Comparison of ENCODE assay signal across 7 mouse cellular contexts in genomic region chr19:8821146-8821545, GRCm38 (mm10). TPM values are rescaled to one million over a fixed set of nuclear protein-coding genes. Genes with fewer than 3 reads are reported as not detected.
DNase-seq lines count a peak whose midpoint lies in the region; ATAC-seq and TF ChIP-seq lines count a peak whose summit lies in the region.

No protein-coding gene starts in this region.

- H3K4me3 ChIP-seq in CH12.LX (replicated peaks in 1 of 3; ENCODE audit: low read depth in 2 of 3, low read length in 2 of 3, poor library complexity in 1 of 3), result peak overlapping the region; percentile 96 to 98 (median 96)
- peak overlapping the region; percentile 99 for H3K4me3 ChIP-seq in hindbrain, embryonic 13.5 days
- H3K4me3 ChIP-seq in liver, embryonic 14.5 days (ENCODE audit: insufficient read depth in 1 of 2, low read depth in 2 of 2, low read length in 2 of 2), result peak overlapping the region; percentile 90 to 96

- H3K4me1 ChIP-seq in CH12.LX (ENCODE audit: control insufficient read depth in 1 of 2, insufficient read depth in 2 of 2), result peaks cover 3 to 22% of the 10 kb centered on the region in 2 experiments
- H3K4me1 ChIP-seq in hindbrain, embryonic 13.5 days (replicated peaks), result peaks cover 47% of the 10 kb centered on the region
- H3K4me1 ChIP-seq in liver, embryonic 14.5 days (replicated peaks; ENCODE audit: control insufficient read depth in 2 of 2, insufficient read depth in 2 of 2, low read length in 1 of 2), result peaks cover 9 to 25% of the 10 kb centered on the region in 2 experiments

- H3K4me2 ChIP-seq in CH12.LX (ENCODE audit: insufficient read depth, low read depth, poor library complexity, severe bottlenecking), result peak overlapping the region; percentile 82; the same call in 1 of the 2 replicates
- H3K4me2 ChIP-seq in hindbrain, embryonic 13.5 days, result peak overlapping the region; percentile 96
- H3K4me2 ChIP-seq in liver, embryonic 14.5 days (ENCODE audit: low read depth), result peak overlapping the region; percentile 91

- no peak for ATAC-seq in hindbrain, embryonic 13.5 days (ENCODE audit: low FRiP score)
- ATAC-seq in liver, embryonic 14.5 days (ENCODE audit: insufficient read depth), result no peak

- H3K79me2 ChIP-seq in CH12.LX (replicated peaks; ENCODE audit: control insufficient read depth, extremely low read depth, insufficient read depth, poor library complexity, severe bottlenecking), result peaks cover 70% of the 10 kb centered on the region

- TF ChIP-seq POLR2A in CH12.LX (IDR thresholded peaks at IDR 0.05; ENCODE audit: low read depth, low read length), result no peak

- DNase-seq in A20 (ENCODE audit: low read depth, low spot score), result peak; percentile 26
- no peak for DNase-seq in CH12.LX (ENCODE audit: extremely low read depth)
- no peak for DNase-seq in liver, embryonic 14.5 days (ENCODE audit: low read depth in 3 of 3, low spot score in 3 of 3)
- no peak for DNase-seq in urinary bladder, postnatal 25 days (ENCODE audit: low spot score)
- DNase-seq in right cerebral cortex, postnatal 10 days (ENCODE audit: low spot score in 2 of 2), result no peak
- no peak for DNase-seq in cerebellum, adult 9-11 months

- dilution Hi-C loops in CH12.LX (cut with MboI; ENCODE audit: extremely low pct_ligation_motif_present, extremely low pct_unique_long_range_greater_than_20kb, low sequenced_read_pairs), result no loop called here

- no peaks in the 10 kb centered on the region for H3K27me3 ChIP-seq in CH12.LX (replicated peaks)
- H3K27me3 ChIP-seq in hindbrain, embryonic 13.5 days, result no peaks in the 10 kb centered on the region
- no peaks in the 10 kb centered on the region for H3K27me3 ChIP-seq in liver, embryonic 14.5 days (ENCODE audit: control insufficient read depth, insufficient read depth, low read length)

- in situ Hi-C loops in CH12.LX (cut with MboI; ENCODE audit: low pct_ligation_motif_present, low pct_unique_long_range_greater_than_20kb, low sequenced_read_pairs), result no loop called here

- H3K36me3 ChIP-seq in CH12.LX (replicated peaks in 1 of 2; ENCODE audit: control insufficient read depth in 1 of 2, insufficient read depth in 1 of 2, low read length in 1 of 2), result peaks cover 34 to 47% of the 10 kb centered on the region in 2 experiments
- peaks cover 33% of the 10 kb centered on the region for H3K36me3 ChIP-seq in hindbrain, embryonic 13.5 days
- peaks cover 51% of the 10 kb centered on the region for H3K36me3 ChIP-seq in liver, embryonic 14.5 days (replicated peaks; ENCODE audit: control insufficient read depth, insufficient read depth, low read depth)

- TF ChIP-seq CTCF in CH12.LX (conservative IDR thresholded peaks at IDR 0.05 in 1 of 2, IDR thresholded peaks at IDR 0.05 in 1 of 2; ENCODE audit: low read depth in 2 of 2, low read length in 2 of 2), result no peak
- no peak for TF ChIP-seq CTCF in liver, embryonic 14.5 days (IDR thresholded peaks at IDR 0.05; ENCODE audit: low read depth)

- peak overlapping the region; percentile 89 for H3K9ac ChIP-seq in CH12.LX (ENCODE audit: insufficient read depth, low read depth)
- peak overlapping the region; percentile 99 for H3K9ac ChIP-seq in hindbrain, embryonic 13.5 days
- H3K9ac ChIP-seq in liver, embryonic 14.5 days (replicated peaks), result peak overlapping the region; percentile 98

- no peaks in the 10 kb centered on the region for H3K9me3 ChIP-seq in CH12.LX (replicated peaks; ENCODE audit: low read length)
- H3K9me3 ChIP-seq in hindbrain, embryonic 13.5 days, result no peaks in the 10 kb centered on the region
- no peaks in the 10 kb centered on the region for H3K9me3 ChIP-seq in liver, embryonic 14.5 days (ENCODE audit: control insufficient read depth, low read length)

- no peak overlapping the region for H3K27ac ChIP-seq in CH12.LX (ENCODE audit: insufficient read depth, low read depth)
- H3K27ac ChIP-seq in hindbrain, embryonic 13.5 days, result no peak overlapping the region; the same call in 1 of the 2 replicates
- peak overlapping the region; percentile 86 for H3K27ac ChIP-seq in liver, embryonic 14.5 days

- no peak for TF ChIP-seq EP300 in CH12.LX (IDR thresholded peaks at IDR 0.05; ENCODE audit: low read length)
- TF ChIP-seq EP300 in liver, embryonic 14.5 days (IDR thresholded peaks at IDR 0.05; ENCODE audit: low read depth), result no peak

- no peak for TF ChIP-seq RAD21 in CH12.LX (IDR thresholded peaks at IDR 0.05; ENCODE audit: low read depth, low read length)

- 2% methylated on average over 7 of the region's 7 CpGs for WGBS in hindbrain, embryonic 13.5 days
- WGBS in liver, embryonic 14.5 days (ENCODE audit: insufficient replicate concordance), result under 1% methylated on average over 7 of the region's 7 CpGs

TF ChIP-seq in CH12.LX, 34 proteins besides CTCF, POLR2A, EP300 and RAD21:
- TF ChIP-seq MEF2A (IDR thresholded peaks at IDR 0.05; ENCODE audit: borderline replicate concordance, low read depth, low read length), result no peak
- TF ChIP-seq MYC (IDR thresholded peaks at IDR 0.05; ENCODE audit: low read depth, low read length), result no peak
- peak; percentile 39 for TF ChIP-seq MXI1 (IDR thresholded peaks at IDR 0.05; ENCODE audit: low read depth, low read length)
- no peak for TF ChIP-seq CHD2 (IDR thresholded peaks at IDR 0.05; ENCODE audit: low read length)
- TF ChIP-seq E2F4 (IDR thresholded peaks at IDR 0.05; ENCODE audit: insufficient replicate concordance, low read depth, low read length), result no peak
TF ChIP-seq in CH12.LX: peak in this region for 1.

RNA-seq across cellular contexts. Expression of gene Hnrnpul2, which starts 1.3 kb away (rescaled TPM):
- total RNA-seq in CH12.LX (2012; rRNA removed) (44.3 and 44.8 TPM in 2 replicates), CH12.LX (2014; rRNA removed) (17.8 and 19.7 TPM in 2 replicates)
- 81.6 and 94.1 TPM in 2 replicates for polyA plus RNA-seq in CH12.LX (2012; ENCODE audit: insufficient read length, low read depth)
- polyA plus RNA-seq in hindbrain, embryonic 13.5 days (2015; fragmentation: Nextera tagmentation; extraction: Ambion mirVana), result 5.8 and 6.3 TPM in 2 replicates
- 20.5 and 39.5 TPM in 2 replicates for polyA plus RNA-seq in liver, embryonic 14.5 days (2012; rRNA removed)
- polyA plus RNA-seq in liver, embryonic 14.5 days (2014; fragmentation: Nextera tagmentation; extraction: Ambion mirVana), result 2.8 TPM in 2 replicates

RNA-seq across cellular contexts. Expression of gene Ttc9c, which starts 2.0 kb away (rescaled TPM):
- total RNA-seq in CH12.LX (2012; rRNA removed) (37.6 and 42.0 TPM in 2 replicates), CH12.LX (2014; rRNA removed) (56.5 and 57.2 TPM in 2 replicates)
- 42.2 and 44.7 TPM in 2 replicates for polyA plus RNA-seq in CH12.LX (2012; ENCODE audit: insufficient read length, low read depth)
- 60.4 and 61.4 TPM in 2 replicates for polyA plus RNA-seq in hindbrain, embryonic 13.5 days (2015; fragmentation: Nextera tagmentation; extraction: Ambion mirVana)
- 11.4 and 16.9 TPM in 2 replicates for polyA plus RNA-seq in liver, embryonic 14.5 days (2012; rRNA removed)
- polyA plus RNA-seq in liver, embryonic 14.5 days (2014; fragmentation: Nextera tagmentation; extraction: Ambion mirVana), result 17.1 and 18.0 TPM in 2 replicates

RNA-seq across cellular contexts. Expression of gene AC129217.1, which starts 8.4 kb away (rescaled TPM):
- 0.25 and 0.67 TPM in 2 replicates for total RNA-seq in CH12.LX (2012; rRNA removed)
- total RNA-seq in CH12.LX (2014; rRNA removed), result 2.1 and 5.1 TPM in 2 replicates
- 63.9 and 77.4 TPM in 2 replicates for polyA plus RNA-seq in CH12.LX (2012; ENCODE audit: insufficient read length, low read depth)
- not detected in 2 replicates for polyA plus RNA-seq in hindbrain, embryonic 13.5 days (2015; fragmentation: Nextera tagmentation; extraction: Ambion mirVana)
- polyA plus RNA-seq in liver, embryonic 14.5 days (2012; rRNA removed), result 1.3 TPM in 1 of 2 replicates, not detected in the other
- not detected in 2 replicates for polyA plus RNA-seq in liver, embryonic 14.5 days (2014; fragmentation: Nextera tagmentation; extraction: Ambion mirVana)

RNA-seq across cellular contexts. Expression of gene Bscl2, which starts 16.1 kb away (rescaled TPM):
- 91.0 and 117 TPM in 2 replicates for total RNA-seq in CH12.LX (2012; rRNA removed)
- 27.9 and 30.9 TPM in 2 replicates for total RNA-seq in CH12.LX (2014; rRNA removed)
- polyA plus RNA-seq in CH12.LX (2012; ENCODE audit: insufficient read length, low read depth), result 46.7 and 51.6 TPM in 2 replicates
- polyA plus RNA-seq in hindbrain, embryonic 13.5 days (2015; fragmentation: Nextera tagmentation; extraction: Ambion mirVana), result 82.9 and 84.0 TPM in 2 replicates
- 19.7 and 26.5 TPM in 2 replicates for polyA plus RNA-seq in liver, embryonic 14.5 days (2012; rRNA removed)
- 23.6 and 25.2 TPM in 2 replicates for polyA plus RNA-seq in liver, embryonic 14.5 days (2014; fragmentation: Nextera tagmentation; extraction: Ambion mirVana)

RNA-seq across cellular contexts. Expression of gene Gng3, which starts 17.8 kb away (rescaled TPM):
- total RNA-seq in CH12.LX (2012; rRNA removed) (3.1 and 6.1 TPM in 2 replicates), CH12.LX (2014; rRNA removed) (0.55 and 0.56 TPM in 2 replicates)
- polyA plus RNA-seq in CH12.LX (2012; ENCODE audit: insufficient read length, low read depth), result 8.1 and 10.3 TPM in 2 replicates
- 346 and 374 TPM in 2 replicates for polyA plus RNA-seq in hindbrain, embryonic 13.5 days (2015; fragmentation: Nextera tagmentation; extraction: Ambion mirVana)
- polyA plus RNA-seq in liver, embryonic 14.5 days (2012; rRNA removed), result 0.04 and 0.22 TPM in 2 replicates
- polyA plus RNA-seq in liver, embryonic 14.5 days (2014; fragmentation: Nextera tagmentation; extraction: Ambion mirVana), result 0.14 TPM in 2 replicates

Comparison
In these comparisons a context has a peak if more than half of its experiments do, and no peak if none do; other contexts are left out.
1. RNA of gene AC129217.1, which starts 8.4 kb away (polyA plus RNA-seq): 63.9 to 77.4 TPM in CH12.LX; 1.3 TPM in liver, embryonic 14.5 days and not detected in hindbrain, embryonic 13.5 days; every median in the first group is over 10 times any median in the second.
2. Peak in every context shown above with its lines, with median percentiles within 50 percentile points of each other: H3K4me2 ChIP-seq, H3K4me3 ChIP-seq and H3K9ac ChIP-seq.